Mouse (Mus musculus) limb, embryonic 11.5 days (tissue): ENCODE results near the gene Lrba. TPM values are rescaled to one million over a fixed set of nuclear protein-coding genes. Genes with fewer than 3 reads are reported as not detected.

Experiments
- ATAC-seq: fragments of 200-750 bp; cut with Nextera tagmentation; 2 replicates; pipeline ENCODE4 v1.8.0; 2017; ENCODE audit warnings: low read depth; ENCODE audit not compliant: insufficient number of reproducible peaks, low FRiP score, low TSS enrichment
- DNase-seq: peaks from one replicate; pipeline ENCODE4 v3.0.0-alpha.2; 2015; ENCODE audit warnings: low spot score
- H3K27ac ChIP-seq: fragments of 300-500 bp; sonication (generic); replicated peaks from 2 replicates; pipeline ENCODE4 v1.5.1; 2014; ENCODE audit warnings: low read depth, mild to moderate bottlenecking, low read length
- H3K27me3 ChIP-seq: fragments of 300-500 bp; sonication (generic); 2 replicates; pipeline ENCODE4 v1.6.1; 2014; ENCODE audit warnings: mild to moderate bottlenecking, low read length, mixed read lengths; ENCODE audit not compliant: control insufficient read depth, insufficient read depth
- H3K36me3 ChIP-seq: fragments of 300-500 bp; sonication (generic); 2 replicates; pipeline ENCODE4 v1.6.1; 2014; ENCODE audit warnings: mild to moderate bottlenecking, low read length, moderate library complexity, mixed read lengths; ENCODE audit not compliant: control insufficient read depth, insufficient read depth
- H3K4me1 ChIP-seq: fragments of 300-500 bp; sonication (generic); 2 replicates; pipeline ENCODE4 v1.6.1; 2014; ENCODE audit warnings: low read length, mixed read lengths; ENCODE audit not compliant: control insufficient read depth, insufficient read depth
- H3K4me2 ChIP-seq: fragments of 300-500 bp; sonication (generic); 2 replicates; pipeline ENCODE4 v1.6.1; 2014; ENCODE audit warnings: low read depth, mild to moderate bottlenecking, moderate library complexity; ENCODE audit not compliant: severe bottlenecking
- H3K4me3 ChIP-seq: fragments of 300-500 bp; sonication (generic); 2 replicates; pipeline ENCODE4 v1.5.1; 2014; ENCODE audit warnings: low read depth, low read length
- H3K9ac ChIP-seq: fragments of 300-500 bp; sonication (generic); 2 replicates; pipeline ENCODE4 v1.6.1; 2014; ENCODE audit warnings: mild to moderate bottlenecking, low read length
- H3K9me3 ChIP-seq: fragments of 300-500 bp; sonication (generic); 2 replicates; pipeline ENCODE4 v1.6.1; 2016; ENCODE audit warnings: low read length; ENCODE audit not compliant: control insufficient read depth
- WGBS: fragments of 180-500 bp; shearing (Covaris S2); extraction: QIAGEN DNeasy Blood & Tissue Kit; methylation state at CpG from one replicate; pipeline ENCODE4 v1.1.7; 2014; 5-methylcytosine and 5-hydroxymethylcytosine counted together
- polyA plus RNA-seq: library from polyadenylated mRNA; unstranded; fragments of >200 nt; fragmentation: Nextera tagmentation; extraction: Ambion mirVana; gene quantifications from 2 replicates; pipeline ENCODE4 v1.2.1, GENCODE M21; 2014

Gene Lrba
- polyA plus RNA-seq, 1 experiment from 2014 or later: 11.9 TPM

- no peak overlapping the region for H3K9ac ChIP-seq
- peak overlapping the region; percentile 72 for H3K27ac ChIP-seq
- H3K4me2 ChIP-seq: peak overlapping the region; percentile 20; the same call in 1 of the 2 replicates
- peaks cover 15% of the 10 kb centered on the region for H3K4me1 ChIP-seq
- no peaks in the 10 kb centered on the region for H3K36me3 ChIP-seq
- peak; percentile 81 for DNase-seq
- no peaks in the 10 kb centered on the region for H3K27me3 ChIP-seq
- ATAC-seq: peak; percentile 73; the same call in 1 of the 2 replicates
- H3K4me3 ChIP-seq: no peak overlapping the region
- WGBS: 11% methylated on average over 8 of the region's 8 CpGs
- H3K9me3 ChIP-seq: no peaks in the 10 kb centered on the region
Measured at GRCm38 (mm10) chr3:86768553-86768952, 544.1 kb downstream of the Lrba start.

GRCm38 (mm10) chr3:86768969-86769368 is 544.5 kb downstream of the Lrba start:
- Histone ChIP-seq H3K9ac (no peak overlapping the region), H3K36me3 (no peaks in the 10 kb centered on the region), H3K27ac (peak overlapping the region; percentile 72), H3K27me3 (no peaks in the 10 kb centered on the region), H3K4me3 (no peak overlapping the region), H3K4me1 (peaks cover 15% of the 10 kb centered on the region), H3K4me2 (peak overlapping the region; percentile 20; the same call in 1 of the 2 replicates), H3K9me3 (no peaks in the 10 kb centered on the region)
- ATAC-seq (no peak), DNase-seq (no peak)
- 56% methylated on average over 6 of the region's 6 CpGs for WGBS

DNA sequence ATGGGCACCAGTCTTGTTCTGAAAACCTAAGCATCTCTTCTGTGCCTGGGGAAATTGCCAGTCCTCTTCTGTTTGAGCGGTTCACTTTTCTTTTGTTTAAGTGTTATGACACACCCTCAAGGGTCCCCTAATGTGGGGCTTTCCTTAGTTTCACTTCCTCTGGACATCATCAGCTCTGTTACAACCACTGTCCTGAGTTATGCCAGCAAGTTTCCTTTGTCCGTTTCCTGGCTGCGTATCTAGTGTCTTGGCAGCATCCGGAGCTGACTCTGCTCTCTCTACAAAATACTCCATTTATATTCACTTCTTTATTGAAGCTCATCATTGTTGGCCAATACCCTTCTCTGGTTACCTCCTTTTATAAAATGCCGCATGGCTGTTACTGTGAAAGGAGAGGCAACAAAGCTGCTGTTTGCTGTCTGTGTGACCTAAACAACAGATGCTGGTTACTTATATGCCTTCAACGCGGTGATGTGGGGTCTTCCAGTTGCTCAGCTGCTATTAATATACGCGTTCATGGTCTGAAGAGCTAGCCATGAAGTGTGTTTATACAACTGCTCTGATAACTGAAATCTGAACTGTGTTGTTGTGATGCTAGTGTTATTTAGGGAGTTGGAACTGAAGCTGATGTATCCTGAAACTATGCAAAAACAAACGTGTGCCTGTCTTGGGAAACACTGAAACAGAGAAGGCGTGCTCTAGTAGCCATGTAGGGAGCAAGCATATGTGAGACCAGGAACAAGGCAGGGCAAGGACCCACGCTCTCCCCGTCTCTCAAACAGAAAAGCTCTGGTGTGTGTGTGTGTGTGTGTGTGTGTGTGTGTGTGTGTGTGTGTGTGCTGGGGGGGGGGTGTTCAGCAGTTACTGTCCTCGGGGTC is 550.3 kb downstream of the Lrba start:
- H3K27ac ChIP-seq: no peak overlapping the region
- H3K4me2 ChIP-seq: no peak overlapping the region
- H3K9ac ChIP-seq: no peak overlapping the region; the same call in 1 of the 2 replicates
- ATAC-seq (no peak), DNase-seq (no peak)
- H3K27me3 ChIP-seq: no peaks in the 10 kb centered on the region
- peaks cover 2% of the 10 kb centered on the region; the same call in 1 of the 2 replicates for H3K36me3 ChIP-seq
- peaks cover 10% of the 10 kb centered on the region; the same call in 1 of the 2 replicates for H3K4me1 ChIP-seq
- 80% methylated on average over 14 of the region's 14 CpGs for WGBS
- H3K4me3 ChIP-seq: no peak overlapping the region
- no peaks in the 10 kb centered on the region for H3K9me3 ChIP-seq

- Histone ChIP-seq H3K36me3 (peaks cover 2% of the 10 kb centered on the region; the same call in 1 of the 2 replicates), H3K27me3 (no peaks in the 10 kb centered on the region), H3K4me1 (0 out of 2 replicates have a peak, but pooled peaks cover 7% of the 10 kb centered on the region), H3K27ac (no peak overlapping the region), H3K4me2 (no peak overlapping the region), H3K9ac (no peak overlapping the region; the same call in 1 of the 2 replicates), H3K9me3 (no peaks in the 10 kb centered on the region), H3K4me3 (no peak overlapping the region)
- WGBS: 87% methylated on average over 6 of the region's 6 CpGs
- no peak for ATAC-seq
- DNase-seq: no peak
Measured at GRCm38 (mm10) chr3:86775444-86775828, 551.0 kb downstream of the Lrba start.

DNA sequence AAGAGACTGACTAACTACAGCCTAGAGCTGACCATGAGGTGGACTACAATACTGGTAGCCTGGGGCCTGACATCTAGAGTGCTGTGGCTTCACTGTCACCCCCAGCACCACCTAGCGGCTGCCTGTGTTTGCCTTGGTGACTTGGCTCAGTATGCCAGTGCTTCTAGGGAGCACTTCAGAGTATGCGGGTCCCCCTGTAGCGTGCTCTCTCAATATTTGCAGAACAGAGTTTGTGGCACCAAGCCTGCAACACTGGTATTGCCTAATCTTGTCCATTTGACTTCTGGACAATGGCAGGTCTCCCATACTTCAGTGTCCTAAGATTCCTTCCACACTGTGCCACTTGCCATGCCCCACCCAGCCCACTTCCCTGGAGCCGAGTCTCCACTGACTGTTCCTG is 555.2 kb downstream of the Lrba start:
- 79% methylated on average over 4 of the region's 4 CpGs for WGBS
- peaks cover 2% of the 10 kb centered on the region; the same call in 1 of the 2 replicates for H3K36me3 ChIP-seq
- ATAC-seq (no peak), DNase-seq (no peak)
- no peak overlapping the region for H3K4me2 ChIP-seq
- 0 out of 2 replicates have a peak, but pooled peaks cover 6% of the 10 kb centered on the region for H3K4me1 ChIP-seq
- no peak overlapping the region for H3K9ac ChIP-seq
- H3K27ac ChIP-seq: no peak overlapping the region
- no peaks in the 10 kb centered on the region for H3K9me3 ChIP-seq
- H3K27me3 ChIP-seq: no peaks in the 10 kb centered on the region
- H3K4me3 ChIP-seq: no peak overlapping the region

DNA sequence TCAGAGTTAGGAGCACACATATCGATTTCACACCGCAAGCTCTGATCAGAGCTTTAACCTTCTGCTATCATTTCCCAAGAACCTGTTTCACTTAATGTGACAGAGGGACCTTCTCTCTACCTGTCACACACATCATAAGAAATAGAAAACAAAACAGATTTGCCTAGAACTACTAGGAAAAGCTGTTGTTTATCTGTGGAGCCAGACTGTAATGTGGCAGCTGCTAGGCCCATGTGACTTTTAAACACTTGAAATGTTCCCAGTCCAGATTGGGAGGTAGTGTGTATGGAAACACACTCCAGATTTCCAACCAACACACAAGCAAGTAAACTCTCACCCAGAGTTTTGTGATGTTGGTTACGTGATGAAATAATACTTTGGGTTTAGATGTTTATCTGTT is 559.6 kb downstream of the Lrba start:
- ATAC-seq: no peak
- Histone ChIP-seq H3K4me2 (no peak overlapping the region), H3K27me3 (no peaks in the 10 kb centered on the region), H3K36me3 (no peaks in the 10 kb centered on the region), H3K9me3 (no peaks in the 10 kb centered on the region), H3K4me3 (no peak overlapping the region), H3K9ac (no peak overlapping the region), H3K4me1 (peaks cover 7% of the 10 kb centered on the region; the same call in 1 of the 2 replicates), H3K27ac (no peak overlapping the region)
- WGBS: 84% methylated on average over 3 of the region's 3 CpGs
- DNase-seq: no peak

GRCm38 (mm10) chr3:86784930-86785329 is 560.5 kb downstream of the Lrba start:
- no peak overlapping the region for H3K4me2 ChIP-seq
- 83% methylated on average over 11 of the region's 11 CpGs for WGBS
- peaks cover 9% of the 10 kb centered on the region; the same call in 1 of the 2 replicates for H3K4me1 ChIP-seq
- no peaks in the 10 kb centered on the region for H3K9me3 ChIP-seq
- no peaks in the 10 kb centered on the region for H3K27me3 ChIP-seq
- H3K4me3 ChIP-seq: no peak overlapping the region
- H3K27ac ChIP-seq: no peak overlapping the region
- no peak overlapping the region for H3K9ac ChIP-seq
- ATAC-seq: no peak
- no peak for DNase-seq
- H3K36me3 ChIP-seq: no peaks in the 10 kb centered on the region

DNA sequence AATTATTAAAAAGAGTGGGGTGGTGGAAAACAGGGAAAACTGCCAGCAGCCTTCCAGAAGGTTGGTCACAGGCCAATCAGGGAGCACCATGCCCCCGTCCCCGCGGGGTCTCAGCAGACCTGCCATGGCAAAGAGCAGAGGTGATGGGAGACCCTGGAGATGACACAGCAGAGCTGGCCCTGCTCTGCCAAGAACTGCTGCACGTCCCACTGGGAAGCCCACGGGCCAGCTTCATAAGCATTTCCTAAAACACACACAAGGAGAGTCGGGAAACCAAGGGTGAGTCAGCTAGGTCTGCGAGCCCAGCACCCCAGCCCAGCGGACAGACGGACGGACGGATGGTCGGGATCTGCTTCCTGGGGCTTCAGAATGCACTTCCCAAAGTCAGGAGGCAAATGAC is 561.8 kb downstream of the Lrba start:
- Histone ChIP-seq H3K4me1 (peaks cover 9% of the 10 kb centered on the region; the same call in 1 of the 2 replicates), H3K9me3 (no peaks in the 10 kb centered on the region), H3K27ac (no peak overlapping the region), H3K4me2 (no peak overlapping the region), H3K4me3 (no peak overlapping the region), H3K9ac (no peak overlapping the region), H3K36me3 (no peaks in the 10 kb centered on the region), H3K27me3 (no peaks in the 10 kb centered on the region)
- DNase-seq (no peak), ATAC-seq (no peak)
- WGBS: 92% methylated on average over 12 of the region's 12 CpGs
